Mouse (Mus musculus) layer of hippocampus, postnatal 10 days (tissue): ENCODE results near the gene Zfp488. TPM values are rescaled to one million over a fixed set of nuclear protein-coding genes. Genes with fewer than 3 reads are reported as not detected.

Experiments used
- DNase-seq, 2 experiments: peaks; one replicate each; pipeline ENCODE4 v3.0.0; 2021; ENCODE audit warnings: low spot score in 2 of 2
- long read RNA-seq: library from polyadenylated mRNA; stranded (forward); transcript quantifications from one replicate; pipeline ENCODE4 v2.0.0, GENCODE M21; 2023
- total RNA-seq, 2 experiments: library from RNA; stranded (reverse); gene quantifications; 2 replicates each; pipeline ENCODE4 v1.2.3; 2021

Gene Zfp488
- total RNA-seq = 1 to 10 TPM; 5.3 to 5.4 TPM
- long read RNA-seq = 0 reads

DNA sequence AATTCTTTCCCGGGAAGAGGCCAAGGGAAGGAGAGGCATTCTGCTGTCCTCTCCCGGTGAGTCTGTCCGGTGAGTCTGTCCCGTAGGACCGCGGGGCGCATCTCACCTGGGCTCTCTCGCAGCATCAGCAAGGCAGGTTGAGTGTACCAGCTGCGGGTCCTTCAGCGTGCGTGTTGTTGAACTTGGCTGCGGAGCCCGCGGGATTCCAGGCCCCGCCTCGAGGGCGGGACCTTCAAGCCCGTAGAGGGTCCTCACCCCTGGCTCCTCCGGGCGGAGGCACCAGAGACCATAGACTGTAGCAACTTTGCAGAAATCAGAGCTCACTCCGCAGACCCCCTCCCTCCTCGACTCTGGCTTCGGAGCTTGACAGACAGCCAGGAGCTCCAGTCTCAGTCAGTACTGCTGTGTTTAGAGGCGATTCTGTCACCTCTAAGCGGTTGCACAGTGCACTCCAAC is at the start of gene Zfp488:
Gene Zfp488 (minus strand): TSS at position 161 of the 456 bp plus-strand sequence.
- peak; percentile 39 to 44 for DNase-seq

DNA sequence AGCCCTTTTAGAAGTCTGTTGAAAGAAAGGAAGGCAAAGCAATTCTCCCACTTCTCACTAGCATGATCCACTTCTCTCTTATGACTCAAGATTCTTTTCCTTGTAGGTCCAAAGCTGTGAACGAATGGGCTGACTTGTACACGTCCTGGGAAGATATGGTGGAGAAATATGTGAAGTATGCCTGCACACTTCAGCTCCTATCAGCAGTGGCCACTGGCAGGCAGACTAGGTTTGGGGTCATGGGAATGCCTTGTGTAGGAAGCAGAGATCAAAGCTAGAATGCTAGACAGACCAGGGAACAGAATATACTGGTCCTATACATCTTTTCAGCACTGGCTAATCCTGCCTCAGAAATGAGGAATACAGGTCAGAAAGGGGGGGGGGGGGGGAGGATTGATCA is 48.1 kb upstream of the Zfp488 start:
- no peak for DNase-seq

DNA sequence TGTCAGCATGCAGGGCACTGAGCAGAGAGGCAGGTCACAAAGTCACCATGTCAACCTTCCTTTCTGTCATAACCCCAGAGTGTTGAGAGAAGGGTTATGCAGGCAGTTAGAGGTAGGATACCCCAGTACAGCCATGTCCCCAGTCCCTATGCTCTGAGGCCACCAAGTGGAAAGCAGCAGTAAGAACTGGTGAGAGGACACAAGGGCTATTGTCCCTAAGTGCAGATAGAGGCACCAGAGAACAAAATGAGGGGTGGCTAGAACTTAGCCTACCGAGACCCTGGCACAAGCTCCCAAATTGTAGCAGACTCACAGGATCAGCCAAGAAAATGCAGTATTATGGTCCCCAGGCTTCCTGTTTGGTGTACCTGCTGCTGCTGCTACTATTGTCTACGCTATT is 38.4 kb upstream of the Zfp488 start:
- no peak for DNase-seq

- no peak for DNase-seq
Measured at GRCm38 (mm10) chr14:34016381-34016780, 37.8 kb upstream of the Zfp488 start, which contains the start of gene Gm5460. TSS of gene Gm5460 (plus strand) at chr14:34016758.

DNA sequence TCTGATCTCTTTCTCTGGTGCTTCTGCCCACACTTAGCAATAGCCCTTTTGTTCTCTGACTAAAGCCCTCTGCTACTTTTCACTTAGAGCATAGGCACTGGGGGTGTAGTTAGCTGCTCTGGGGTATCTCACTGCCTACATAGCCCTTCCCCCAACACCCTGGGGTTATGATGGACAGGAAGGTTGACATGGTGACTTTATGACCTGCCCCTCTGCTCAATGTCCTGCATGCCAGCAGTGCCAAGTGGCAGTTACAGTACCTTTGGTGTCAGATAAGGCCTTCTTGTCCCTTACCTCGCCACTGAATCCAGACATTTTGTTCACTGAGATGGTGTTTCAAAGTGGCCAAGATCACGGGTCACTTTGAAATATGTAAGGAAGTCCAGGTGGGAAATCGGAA is 36.5 kb upstream of the Zfp488 start, which contains the start of gene Gm30083:
Gene Gm30083 (minus strand): TSS at position 120 of the 400 bp plus-strand sequence.
- DNase-seq = no peak

- no peak for DNase-seq
Measured at GRCm38 (mm10) chr14:34002358-34002757, 23.8 kb upstream of the Zfp488 start.

DNA sequence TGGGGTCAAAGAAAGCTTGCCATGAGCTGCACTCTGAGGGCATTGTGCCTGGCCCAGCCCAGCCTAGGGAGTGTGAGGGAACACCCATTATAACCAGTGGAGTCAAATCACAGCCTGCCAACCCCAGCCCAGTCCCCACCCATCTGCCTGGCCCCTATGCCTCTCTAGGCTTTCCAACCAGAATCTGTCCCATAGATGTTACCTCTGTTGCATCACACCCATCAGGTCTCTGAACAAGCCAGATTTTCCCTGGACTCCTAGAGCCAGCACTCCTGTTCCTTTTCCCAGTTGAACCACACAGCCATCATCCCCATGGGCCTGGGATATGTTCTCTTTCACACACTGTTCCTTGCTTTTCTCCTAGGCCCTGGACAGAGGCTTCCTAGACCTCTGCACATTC is 22.9 kb upstream of the Zfp488 start:
- no peak for DNase-seq

DNA sequence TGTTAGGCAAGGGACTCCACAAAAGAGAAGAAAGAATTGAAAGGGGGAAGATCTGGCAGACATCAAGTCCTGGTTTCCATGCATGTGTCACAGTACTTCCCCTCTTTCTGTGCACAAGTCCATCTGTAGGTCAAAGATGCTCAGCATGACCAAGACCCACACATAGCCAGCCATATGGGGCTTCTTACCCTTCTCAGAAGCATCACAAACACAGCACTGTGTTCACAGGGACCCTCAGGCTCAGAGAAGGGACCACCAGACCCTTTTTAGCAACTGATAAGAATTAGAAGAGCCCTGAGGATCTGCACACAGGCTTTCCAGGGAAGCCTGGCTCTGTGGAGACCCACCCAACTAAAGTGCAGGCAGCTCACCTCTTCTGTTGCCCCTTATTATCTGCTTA is 21.5 kb upstream of the Zfp488 start:
- no peak for DNase-seq

DNA sequence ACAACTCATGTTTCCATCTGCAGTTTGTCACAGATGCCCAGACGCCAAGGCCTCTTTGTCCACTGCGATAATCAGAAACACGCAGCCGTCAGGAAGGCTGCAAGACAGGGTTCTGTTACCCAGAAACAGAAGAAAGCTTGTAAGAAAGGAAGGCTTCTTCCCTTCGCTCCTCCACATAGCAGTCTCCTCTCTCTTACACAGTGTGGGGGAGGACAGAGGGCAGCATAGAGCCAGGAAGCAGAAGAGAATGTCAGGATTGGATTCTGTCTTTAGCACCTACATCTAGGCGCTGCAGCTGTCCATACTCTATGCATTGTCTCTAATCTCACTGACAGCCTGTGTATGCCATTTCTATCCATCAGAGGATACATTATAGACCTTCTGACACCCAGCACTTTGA is 18.9 kb upstream of the Zfp488 start:
- DNase-seq = no peak

DNA sequence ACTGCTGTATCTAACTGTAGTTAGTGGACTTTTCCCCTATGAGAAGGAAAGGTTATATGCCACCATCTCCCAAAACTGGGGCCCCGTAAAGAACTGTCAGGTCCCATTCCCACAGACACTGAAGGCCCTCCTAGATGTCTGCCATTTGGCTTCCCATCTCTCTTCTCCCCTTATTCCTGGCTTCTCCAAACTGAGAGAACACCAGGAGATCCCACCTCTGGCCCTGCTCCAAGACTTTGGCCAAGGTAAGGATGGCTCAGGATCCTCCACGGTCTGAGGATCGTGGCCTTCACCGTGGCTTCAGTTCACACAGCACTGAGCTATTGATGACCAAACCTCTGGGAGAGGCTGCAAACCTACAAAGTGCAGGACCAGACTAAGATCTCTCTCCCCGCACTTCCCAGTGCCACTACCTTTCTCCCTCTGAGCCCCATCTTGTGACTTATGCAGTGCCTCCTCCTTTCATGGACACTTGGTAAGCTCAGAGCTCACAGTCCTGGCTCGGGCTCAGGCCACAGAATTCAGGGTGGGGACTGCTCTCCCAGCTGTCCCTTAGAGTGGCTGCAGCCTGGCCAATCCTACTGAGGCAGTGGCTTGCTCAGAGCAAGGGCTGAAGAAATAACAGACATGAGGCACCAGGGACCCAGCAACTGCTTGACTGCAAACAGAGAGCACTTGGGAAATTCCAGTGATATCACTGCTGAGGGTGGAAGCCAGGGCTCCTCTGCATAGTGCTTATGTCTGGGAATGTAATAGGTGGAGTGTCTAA is 15.1 kb upstream of the Zfp488 start:
- DNase-seq = no peak

DNA sequence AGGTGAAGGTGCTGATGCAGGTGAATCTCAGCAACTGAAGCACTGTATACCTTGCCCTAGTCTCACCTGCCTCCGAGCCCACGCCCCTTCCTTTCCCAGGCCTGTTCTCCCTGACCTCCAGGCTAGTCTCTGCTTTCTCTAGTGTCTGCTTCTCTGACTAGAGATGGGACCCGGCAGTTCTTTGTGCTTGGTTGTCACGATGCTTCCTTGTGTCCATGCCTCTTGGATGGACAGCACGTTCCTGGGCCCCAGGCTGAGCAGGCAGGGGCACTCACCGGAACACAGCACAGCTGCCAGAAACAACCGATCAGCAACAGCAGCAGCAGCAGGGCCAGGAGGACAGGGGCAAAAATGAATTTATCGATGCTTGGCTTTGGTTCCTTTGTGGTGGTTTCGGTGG is 14.5 kb upstream of the Zfp488 start:
- DNase-seq = no peak

- no peak for DNase-seq
Measured at GRCm38 (mm10) chr14:33991971-33992370, 13.4 kb upstream of the Zfp488 start.

DNA sequence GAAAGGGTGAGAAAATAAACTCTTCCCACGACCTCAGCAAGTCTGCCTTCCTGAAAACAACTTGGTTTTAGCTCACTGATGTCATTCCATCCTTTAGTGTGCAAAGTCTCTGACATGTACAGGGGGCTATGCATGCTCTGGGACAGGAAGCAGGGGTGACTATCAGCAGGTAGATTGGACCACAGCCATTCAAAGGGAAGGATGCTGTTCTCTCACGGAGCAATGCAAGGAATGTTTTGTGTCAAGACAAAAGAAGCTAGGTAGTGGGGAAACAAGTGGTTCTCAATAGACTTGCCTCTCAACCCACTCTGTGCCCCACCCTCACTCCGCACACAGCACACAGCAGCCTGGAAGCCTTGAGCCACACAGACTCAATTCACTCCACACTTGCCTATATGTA is 10.6 kb upstream of the Zfp488 start:
- DNase-seq = no peak

DNA sequence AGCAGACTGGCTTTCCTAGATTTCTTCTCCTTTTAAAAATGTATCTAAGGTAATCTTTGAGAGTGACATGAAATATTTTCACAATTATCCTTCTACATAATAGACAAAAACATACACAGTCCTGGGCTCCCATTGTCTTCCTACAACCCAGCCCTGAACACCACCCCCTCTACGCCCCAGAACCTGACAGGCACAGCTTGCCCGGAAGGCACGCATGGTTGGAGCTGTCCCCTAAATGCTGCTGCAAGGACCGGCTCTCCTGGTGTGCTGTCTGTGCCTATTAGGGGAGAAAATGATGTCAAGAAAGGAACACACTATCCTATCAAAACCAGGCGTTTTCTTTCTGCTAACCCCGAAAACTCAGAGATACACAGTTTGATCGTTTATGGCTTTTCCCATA is 816 bp downstream of the Zfp488 start:
- no peak for DNase-seq

GRCm38 (mm10) chr14:33974752-33975151 is 3.8 kb downstream of the Zfp488 start:
- no peak for DNase-seq

GRCm38 (mm10) chr14:33972679-33973078 is 5.9 kb downstream of the Zfp488 start:
- no peak for DNase-seq

GRCm38 (mm10) chr14:33965675-33966074 is 12.9 kb downstream of the Zfp488 start:
- DNase-seq = no peak

GRCm38 (mm10) chr14:33959341-33959740 is 19.2 kb downstream of the Zfp488 start:
- DNase-seq = peak; percentile 67 to 75

DNA sequence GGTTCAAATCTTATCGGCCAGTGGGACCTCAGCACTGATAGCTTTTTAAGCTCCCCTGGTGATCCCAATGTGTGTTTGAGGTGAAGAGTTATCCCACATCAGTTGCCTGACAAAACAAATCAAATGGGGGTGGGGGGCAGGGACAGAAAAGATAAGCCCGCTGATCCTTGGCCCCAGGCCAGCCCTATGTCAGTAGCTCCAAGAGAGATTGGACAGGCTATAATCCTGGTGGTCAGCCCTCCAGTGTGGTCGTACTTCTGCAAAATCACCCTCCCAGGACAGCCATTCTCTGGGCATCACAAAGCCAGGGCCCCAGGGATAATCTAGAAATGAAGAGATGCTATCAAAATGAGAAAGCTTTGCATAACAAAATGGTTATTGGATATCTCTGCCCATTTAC is 19.7 kb downstream of the Zfp488 start:
- no peak for DNase-seq

- no peak for DNase-seq
Measured at GRCm38 (mm10) chr14:33958186-33958585, 20.4 kb downstream of the Zfp488 start.

DNA sequence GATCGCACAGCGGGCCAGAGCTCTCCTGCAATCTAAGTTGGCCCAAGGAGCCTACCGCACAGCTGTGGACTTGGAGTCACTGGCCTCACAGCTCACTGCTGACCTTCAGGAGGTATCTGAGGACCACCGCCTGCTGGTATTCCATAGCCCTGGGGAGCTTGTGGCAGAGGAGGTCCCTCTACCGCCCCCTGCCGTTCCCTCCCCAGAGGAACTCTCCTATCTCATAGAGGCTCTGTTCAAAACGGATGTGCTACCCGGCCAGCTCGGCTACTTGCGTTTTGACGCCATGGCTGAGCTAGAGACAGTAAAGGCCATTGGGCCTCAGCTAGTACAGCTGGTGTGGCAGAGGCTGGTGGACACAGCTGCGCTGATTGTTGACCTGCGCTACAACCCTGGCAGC is 22.5 kb downstream of the Zfp488 start:
- DNase-seq = no peak

- DNase-seq = no peak
Measured at GRCm38 (mm10) chr14:33953761-33954160, 24.8 kb downstream of the Zfp488 start, which contains the start of gene Rbp3. TSS of gene Rbp3 (plus strand) at chr14:33954003.
